Mouse (Mus musculus): Measurements from ENCODE around the gene Cga.

GRCm38 (mm10) chr4:34906151-34906550 is 12.6 kb downstream of the Cga start:
- TF ChIP-seq EP300 (IDR thresholded peaks at IDR 0.05; ENCODE audit: low read depth) (no peak), CTCF (IDR thresholded peaks at IDR 0.05; ENCODE audit: low read depth) (no peak)
